Mouse (Mus musculus) E14TG2a.4 (cell line): Measurements from ENCODE around the gene Olfm2.
A peak's percentile ranks its signal among the peaks of the same experiment; 100 is the strongest.

ENCODE experiments used
- H3K27me3 ChIP-seq: 2 replicates; pipeline ENCODE4 v1.6.1; 2014; ENCODE audit warnings: low read length, control low read depth; ENCODE audit not compliant: insufficient read depth
- H3K36me3 ChIP-seq: 2 replicates; pipeline ENCODE4 v1.6.1; 2014; ENCODE audit warnings: low read length, control low read depth; ENCODE audit not compliant: insufficient read depth
- H3K4me1 ChIP-seq: replicated peaks from 2 replicates; pipeline ENCODE4 v1.6.1; 2014; ENCODE audit warnings: low read depth, low read length, control low read depth
- H3K4me3 ChIP-seq: replicated peaks from 2 replicates; pipeline ENCODE4 v1.5.1; 2014; ENCODE audit warnings: mild to moderate bottlenecking, low read length
- H3K9me3 ChIP-seq: 2 replicates; pipeline ENCODE4 v1.6.1; 2014; ENCODE audit warnings: low read length, control low read depth
- CTCF ChIP-seq: conservative IDR thresholded peaks from 2 replicates; pipeline ENCODE4 v1.5.1; 2014; ENCODE audit warnings: low read length
- NANOG ChIP-seq: IDR thresholded peaks from 2 replicates; pipeline ENCODE4 v1.6.1; 2014; ENCODE audit warnings: borderline replicate concordance, low read length, mixed read lengths
- POU5F1 ChIP-seq: IDR thresholded peaks from 2 replicates; pipeline ENCODE4 v1.6.1; 2014; ENCODE audit warnings: low read length, borderline replicate concordance

Olfm2 gene

GRCm38 (mm10) chr9:20715332-20715731 is 30.8 kb downstream of the Olfm2 start:
- Histone ChIP-seq H3K4me3 (no peak overlapping the region), H3K36me3 (no peaks in the 10 kb centered on the region), H3K4me1 (peaks cover 8% of the 10 kb centered on the region), H3K27me3 (peaks cover 5% of the 10 kb centered on the region; the same call in 1 of the 2 replicates), H3K9me3 (peaks cover 4% of the 10 kb centered on the region; the same call in 1 of the 2 replicates)
- peak; percentile 93 for TF ChIP-seq CTCF
- no peak for TF ChIP-seq POU5F1
- no peak for TF ChIP-seq NANOG

- TF ChIP-seq CTCF (no peak), POU5F1 (no peak), NANOG (no peak)
Observed at GRCm38 (mm10) chr9:20713478-20713987, 32.6 kb downstream of the Olfm2 start.

DNA sequence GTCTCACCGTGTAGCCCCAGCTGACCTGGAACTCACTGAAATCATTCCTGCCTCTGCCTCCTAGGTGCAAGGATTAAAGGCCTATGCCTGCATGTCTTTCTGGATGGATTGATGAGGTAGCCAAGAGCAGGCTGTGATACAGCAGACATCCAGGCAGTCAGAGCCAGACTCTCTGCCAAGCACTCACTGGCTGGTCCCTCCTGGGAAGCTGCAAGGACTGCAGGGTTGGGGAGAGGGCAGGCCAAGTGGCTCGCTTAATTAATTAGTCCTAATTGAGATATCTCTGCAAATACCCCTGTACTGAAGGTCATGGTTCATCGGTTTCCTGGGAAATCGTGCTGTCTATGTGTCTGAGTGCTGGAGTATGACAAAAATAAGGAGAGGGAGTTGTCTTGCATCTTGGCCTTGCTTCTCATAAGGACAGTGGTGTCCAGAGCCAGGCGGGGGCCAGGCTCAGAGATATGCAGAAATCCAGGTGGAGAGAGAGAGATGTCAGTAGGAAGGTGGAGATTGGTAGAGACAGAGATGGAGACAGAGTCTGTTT is 33.1 kb downstream of the Olfm2 start:
- H3K4me3 ChIP-seq: no peak overlapping the region
- TF ChIP-seq CTCF: no peak
- TF ChIP-seq NANOG: no peak
- TF ChIP-seq POU5F1: no peak
- H3K36me3 ChIP-seq: no peaks in the 10 kb centered on the region
- no peaks in the 10 kb centered on the region for H3K9me3 ChIP-seq
- no peaks in the 10 kb centered on the region for H3K27me3 ChIP-seq
- peaks cover 8% of the 10 kb centered on the region for H3K4me1 ChIP-seq

More at GRCm38 (mm10) chr9:20713478-20713987, 32.6 kb downstream of the Olfm2 start:
- Histone ChIP-seq H3K4me3 (no peak overlapping the region), H3K36me3 (no peaks in the 10 kb centered on the region), H3K9me3 (no peaks in the 10 kb centered on the region), H3K27me3 (no peaks in the 10 kb centered on the region), H3K4me1 (peaks cover 8% of the 10 kb centered on the region)

GRCm38 (mm10) chr9:20710471-20710870 is 35.7 kb downstream of the Olfm2 start:
- H3K4me1 ChIP-seq: peaks cover 8% of the 10 kb centered on the region
- no peaks in the 10 kb centered on the region for H3K36me3 ChIP-seq
- no peaks in the 10 kb centered on the region for H3K27me3 ChIP-seq
- no peak for TF ChIP-seq NANOG
- no peaks in the 10 kb centered on the region for H3K9me3 ChIP-seq
- H3K4me3 ChIP-seq: no peak overlapping the region

- no peak for TF ChIP-seq NANOG
- TF ChIP-seq POU5F1: no peak
- no peak for TF ChIP-seq CTCF
- Histone ChIP-seq H3K4me1 (no peaks in the 10 kb centered on the region), H3K36me3 (no peaks in the 10 kb centered on the region)
Observed at GRCm38 (mm10) chr9:20705981-20706380, 40.2 kb downstream of the Olfm2 start.

DNA sequence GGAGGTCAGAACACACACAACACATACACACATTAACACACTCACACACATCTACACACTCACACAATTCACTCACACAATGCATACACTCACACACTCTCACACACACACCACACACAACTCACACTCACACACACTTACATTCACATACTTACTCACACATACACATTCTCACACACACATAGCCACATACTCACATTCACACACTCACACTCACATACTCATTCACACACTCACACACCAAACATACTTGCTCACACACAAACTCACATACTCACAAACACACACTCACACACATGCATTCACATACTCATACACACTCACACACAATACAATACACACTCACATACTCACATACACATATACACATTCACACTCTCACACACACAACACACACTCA is 40.7 kb downstream of the Olfm2 start:
- no peaks in the 10 kb centered on the region for H3K36me3 ChIP-seq
- no peaks in the 10 kb centered on the region for H3K27me3 ChIP-seq
- no peaks in the 10 kb centered on the region for H3K4me1 ChIP-seq
- TF ChIP-seq POU5F1 (no peak), CTCF (no peak), NANOG (no peak)
- no peaks in the 10 kb centered on the region for H3K9me3 ChIP-seq
- no peak overlapping the region for H3K4me3 ChIP-seq

More at GRCm38 (mm10) chr9:20705981-20706380, 40.2 kb downstream of the Olfm2 start:
- Histone ChIP-seq H3K27me3 (no peaks in the 10 kb centered on the region), H3K4me3 (no peak overlapping the region), H3K9me3 (no peaks in the 10 kb centered on the region)

- no peaks in the 10 kb centered on the region for H3K36me3 ChIP-seq
- H3K27me3 ChIP-seq: no peaks in the 10 kb centered on the region
- no peak overlapping the region for H3K4me3 ChIP-seq
- no peaks in the 10 kb centered on the region for H3K4me1 ChIP-seq
- H3K9me3 ChIP-seq: no peaks in the 10 kb centered on the region
- TF ChIP-seq CTCF: no peak
- no peak for TF ChIP-seq POU5F1
- TF ChIP-seq NANOG: no peak
Observed at GRCm38 (mm10) chr9:20703832-20704380, 42.2 kb downstream of the Olfm2 start.

DNA sequence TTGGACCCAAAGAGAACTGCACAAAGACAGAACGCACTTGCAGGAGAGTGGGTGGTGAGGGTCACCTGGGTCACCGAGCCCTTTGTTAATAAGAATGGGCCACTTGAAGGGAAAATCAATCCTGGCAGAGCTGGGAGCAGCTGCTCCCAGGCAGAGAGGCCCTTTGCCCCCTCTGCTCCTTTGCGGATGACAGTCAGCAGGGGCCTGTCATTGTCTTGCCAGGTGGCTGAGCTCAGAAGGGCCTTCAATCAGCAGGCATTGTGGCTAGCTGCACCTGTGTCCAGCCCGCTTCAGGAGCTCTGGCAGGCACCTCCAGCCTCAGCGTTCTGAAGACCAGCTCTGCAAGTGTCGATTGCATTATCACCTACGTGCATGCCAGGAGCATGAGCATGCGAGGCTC is 48.7 kb downstream of the Olfm2 start:
- Histone ChIP-seq H3K36me3 (no peaks in the 10 kb centered on the region), H3K9me3 (no peaks in the 10 kb centered on the region), H3K4me3 (no peak overlapping the region), H3K27me3 (peaks cover 40% of the 10 kb centered on the region), H3K4me1 (peaks cover 13% of the 10 kb centered on the region)
- no peak for TF ChIP-seq CTCF
- no peak for TF ChIP-seq POU5F1
- no peak for TF ChIP-seq NANOG

- Histone ChIP-seq H3K27me3 (peaks cover 40% of the 10 kb centered on the region), H3K4me1 (peaks cover 13% of the 10 kb centered on the region), H3K9me3 (no peaks in the 10 kb centered on the region), H3K4me3 (no peak overlapping the region), H3K36me3 (no peaks in the 10 kb centered on the region)
- no peak for TF ChIP-seq CTCF
- TF ChIP-seq NANOG: no peak
- TF ChIP-seq POU5F1: no peak
Observed at GRCm38 (mm10) chr9:20696107-20696712, 49.9 kb downstream of the Olfm2 start.
